Mouse (Mus musculus) neural tube, embryonic 12.5 days (tissue): Measurements from ENCODE around the gene Mepe. TPM values are rescaled to one million over a fixed set of nuclear protein-coding genes. Genes with fewer than 3 reads are reported as not detected.

Source experiments
- microRNA-seq: library from miRNA; unstranded; fragments of <30 nt; microRNA quantifications from one replicate; pipeline ENCODE4, GENCODE M21; 2017
- polyA plus RNA-seq: library from polyadenylated mRNA; unstranded; fragments of >200 nt; fragmentation: Nextera tagmentation; extraction: Ambion mirVana; gene quantifications from 2 replicates; pipeline ENCODE4 v1.2.1, GENCODE M21; 2016

Mepe gene
- polyA plus RNA-seq, 1 experiment from 2014 or later: not detected

Small RNAs within 50 kb of the gene (microRNA-seq; reads per million reads assigned to microRNA genes)
- not detected for gene Gm23616

Other genes starting within 250 kb of the Mepe start
- not detected in 2 replicates for gene Gm17660, start 247.7 kb upstream of the Mepe start, polyA plus RNA-seq
- gene Sparcl1, start 211.6 kb upstream of the Mepe start, polyA plus RNA-seq: 88.0 and 95.9 TPM in 2 replicates
- not detected in 2 replicates for gene Dspp, start 154.6 kb upstream of the Mepe start, polyA plus RNA-seq
- gene Dmp1, start 122.7 kb upstream of the Mepe start, polyA plus RNA-seq: 0.44 and 0.72 TPM in 2 replicates
- gene Ibsp, start 26.2 kb upstream of the Mepe start, polyA plus RNA-seq: not detected in 2 replicates
- 4.3 and 4.7 TPM in 2 replicates for gene Spp1, start 109.8 kb downstream of the Mepe start, polyA plus RNA-seq
- 16.2 and 16.3 TPM in 2 replicates for gene Pkd2, start 134.1 kb downstream of the Mepe start, polyA plus RNA-seq
- gene BC005561, start 183.0 kb downstream of the Mepe start, polyA plus RNA-seq: 17.3 and 17.7 TPM in 2 replicates